Mouse (Mus musculus) skeletal muscle tissue, adult 2 months (tissue): ENCODE results near the gene Chn2.
A peak's percentile ranks its signal among the peaks of the same experiment; 100 is the strongest.

Source experiments
- DNase-seq: peaks from one replicate; pipeline ENCODE4 v3.0.0-alpha.2; 2012; ENCODE audit warnings: low read depth, low spot score

Chn2 gene

DNA sequence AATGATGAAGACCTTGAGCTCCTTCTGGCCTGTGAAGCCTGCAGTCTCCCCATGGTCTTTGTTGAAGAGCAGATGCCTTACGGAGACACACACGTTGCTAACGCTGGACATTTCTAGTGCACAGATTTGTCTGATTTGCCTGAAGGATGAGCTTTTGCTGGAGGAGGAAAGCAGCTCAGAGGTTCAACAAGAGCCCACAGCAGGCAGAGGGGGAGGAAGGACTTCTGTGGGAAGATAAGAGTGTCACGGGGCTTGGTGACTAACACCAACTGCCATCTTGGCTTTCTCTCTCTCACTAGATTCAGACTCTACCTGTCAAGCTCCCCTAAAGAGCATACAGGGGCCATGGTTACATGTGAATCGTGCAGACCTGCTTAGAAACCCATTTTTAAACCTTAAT, 37.3 kb downstream of the Chn2 start:
- no peak for DNase-seq

DNA sequence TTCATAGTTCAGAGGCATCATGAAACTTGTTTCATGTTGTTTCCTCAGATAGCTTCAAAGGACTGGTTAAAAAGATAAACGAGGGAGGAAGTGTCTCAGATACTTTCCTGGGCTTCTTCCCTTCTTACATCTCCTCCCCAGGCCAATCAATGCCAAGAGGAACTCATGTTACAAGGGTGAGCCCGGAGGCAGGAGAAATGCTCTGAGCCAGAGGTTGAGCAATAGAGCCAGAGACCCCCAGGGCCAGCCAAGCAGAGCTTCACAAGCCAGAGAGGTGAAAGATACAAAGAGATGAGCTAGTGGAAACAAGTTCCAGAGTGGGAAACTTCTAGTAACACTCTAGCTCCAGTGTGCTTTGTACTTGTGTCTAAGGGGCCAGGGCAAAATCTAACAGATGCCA, 38.9 kb downstream of the Chn2 start:
- no peak for DNase-seq

DNA sequence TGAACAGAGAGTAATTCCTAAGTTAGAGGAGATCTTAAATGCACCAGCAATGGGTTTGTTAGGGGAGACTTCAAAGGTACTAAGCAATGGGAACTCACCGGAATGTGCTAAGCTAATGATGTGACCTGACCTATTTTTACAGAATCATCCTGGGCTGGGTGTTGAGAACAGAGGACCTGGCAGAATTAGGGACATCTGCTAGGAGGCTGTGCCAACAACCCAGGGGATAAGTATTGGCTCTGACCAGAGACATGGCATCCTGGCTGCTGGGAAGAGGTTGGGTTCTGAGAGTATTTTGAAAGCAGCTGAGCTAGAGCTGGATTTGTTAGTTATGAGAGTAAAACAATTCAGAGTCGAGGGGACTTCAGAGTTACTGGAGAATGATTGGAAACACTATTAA, 40.5 kb downstream of the Chn2 start:
- DNase-seq: no peak

DNA sequence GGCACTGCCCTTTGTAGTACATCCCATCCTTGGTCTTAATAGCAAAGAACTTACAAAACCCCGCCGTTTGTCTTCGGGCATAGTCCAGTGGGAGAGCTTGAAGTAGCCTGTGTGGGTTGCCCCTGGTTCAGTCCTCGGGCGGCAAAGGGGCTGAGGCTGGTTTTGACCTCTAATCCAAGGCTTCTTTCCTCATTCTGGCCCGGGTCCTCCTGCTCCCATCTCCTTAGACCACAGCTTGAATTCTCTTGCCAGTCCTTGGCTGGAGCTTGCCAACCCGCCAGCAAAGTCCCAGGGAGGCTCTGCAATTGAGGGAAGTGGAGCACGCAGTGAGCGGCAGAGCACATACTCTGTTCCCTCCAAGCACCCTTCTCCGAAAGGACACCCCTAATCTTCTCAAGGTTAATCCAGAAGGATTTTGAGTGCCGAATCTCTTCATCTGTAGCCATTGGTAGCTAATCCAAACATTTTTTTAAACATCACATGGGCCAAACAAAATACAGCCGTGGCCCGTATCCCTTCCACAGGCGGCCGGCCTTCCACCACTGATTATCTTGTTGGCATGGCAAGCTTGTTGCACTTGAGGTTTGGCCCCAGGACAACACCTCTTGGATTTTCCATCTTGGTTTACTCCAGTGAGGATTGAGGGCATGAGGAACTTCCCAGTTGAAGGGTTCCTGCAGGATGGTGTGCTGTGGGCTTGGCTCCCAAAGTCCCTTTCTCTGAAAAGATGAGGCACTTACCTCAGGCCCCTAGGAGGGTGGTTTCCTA, 41.3 kb downstream of the Chn2 start:
- DNase-seq: no peak

DNA sequence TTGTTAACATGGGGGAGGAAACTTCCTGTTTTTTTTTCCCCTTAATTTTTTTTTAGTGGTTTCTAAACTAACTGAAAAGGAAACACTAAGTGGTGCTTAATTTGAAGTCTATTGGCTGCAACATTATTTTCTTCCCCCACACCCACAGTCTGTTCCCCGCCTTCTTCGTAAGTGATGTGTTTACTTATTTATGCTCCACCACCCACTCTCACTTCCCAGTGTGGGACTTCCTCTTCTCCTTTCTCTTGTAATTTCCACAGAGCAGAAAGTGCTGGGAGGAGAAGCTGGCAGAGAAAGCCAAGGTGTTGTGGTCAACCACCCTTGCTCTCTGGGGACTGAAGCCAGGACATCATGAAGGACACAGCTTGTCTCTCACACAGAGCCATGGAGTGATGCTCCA, 43.2 kb downstream of the Chn2 start:
- peak; percentile 40 for DNase-seq

DNA sequence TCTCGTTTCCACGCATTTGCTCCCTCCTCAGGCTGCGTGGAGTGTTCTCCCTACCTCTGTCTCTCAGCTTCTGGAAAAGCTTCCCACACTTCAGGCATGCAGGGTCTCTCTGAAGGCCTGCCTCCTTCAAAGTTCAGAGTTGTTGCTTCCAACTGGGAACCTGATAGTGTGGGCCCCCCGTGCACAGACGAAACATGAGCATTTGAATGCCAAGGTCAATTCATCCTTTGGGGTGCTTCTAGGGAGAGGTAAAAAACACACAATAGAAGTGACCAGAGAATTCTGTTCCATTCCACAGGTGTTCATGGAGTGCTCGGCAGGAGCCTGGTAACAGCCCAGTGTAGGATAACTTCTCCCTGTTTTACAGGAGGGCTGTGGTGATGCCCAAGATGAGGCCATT, 44.7 kb downstream of the Chn2 start:
- DNase-seq: no peak

DNA sequence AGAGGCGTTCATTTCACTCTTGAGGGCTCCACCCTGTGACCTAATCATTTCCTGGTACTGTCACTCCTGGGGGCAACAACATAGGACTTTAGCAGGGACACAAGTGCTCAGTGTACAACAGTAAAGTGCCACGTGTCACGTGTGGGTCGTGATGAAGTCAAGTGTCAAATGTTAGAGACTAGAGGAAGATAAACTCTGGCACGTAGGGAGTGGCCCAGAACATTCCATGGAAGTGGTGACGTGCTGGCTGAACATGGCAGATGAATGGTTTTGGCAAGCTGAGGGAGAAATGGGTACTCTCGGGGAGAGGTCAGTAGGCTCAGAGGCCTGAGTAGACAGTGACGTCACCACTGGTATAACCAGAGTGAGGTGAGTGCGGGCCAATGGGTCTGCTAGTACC, 45.7 kb downstream of the Chn2 start:
- no peak for DNase-seq

DNA sequence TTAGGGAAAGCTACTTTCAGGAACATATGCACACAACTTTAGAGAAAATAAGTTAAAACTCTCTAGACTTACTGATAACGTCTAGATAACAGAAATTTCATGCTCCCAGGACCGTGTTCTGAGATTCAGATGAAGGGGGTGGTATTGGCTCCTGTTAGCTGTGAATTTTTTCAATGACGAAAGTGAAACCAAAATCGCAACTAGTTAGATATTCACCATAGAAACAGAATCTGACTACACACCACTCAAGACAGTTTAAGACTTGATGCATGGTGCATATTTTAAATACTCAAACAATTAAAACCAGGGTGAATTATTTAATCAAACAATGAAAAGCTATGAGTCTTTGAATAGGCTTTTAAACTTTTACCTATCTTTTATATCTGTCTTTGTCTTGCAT, 48.8 kb downstream of the Chn2 start:
- no peak for DNase-seq

DNA sequence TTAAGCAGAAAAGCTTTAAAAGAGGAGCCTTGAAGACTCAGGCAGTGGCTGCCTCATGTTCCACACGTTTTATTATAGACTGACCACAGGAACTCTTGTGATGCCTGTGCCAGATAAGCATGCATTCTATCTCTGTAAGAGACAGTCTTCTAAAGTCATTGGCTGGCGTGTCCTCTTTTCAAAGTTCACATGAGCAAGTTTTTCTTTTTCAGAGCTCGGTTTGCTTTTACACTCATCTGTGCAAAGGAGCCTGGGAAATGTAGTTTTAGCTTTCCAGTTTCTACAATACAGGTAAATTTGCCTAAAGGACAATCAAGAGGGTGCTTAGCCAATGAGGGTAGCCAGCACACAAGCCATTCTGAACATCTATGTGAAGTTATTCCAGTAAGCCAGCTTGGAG, 51.5 kb downstream of the Chn2 start:
- DNase-seq: no peak

DNA sequence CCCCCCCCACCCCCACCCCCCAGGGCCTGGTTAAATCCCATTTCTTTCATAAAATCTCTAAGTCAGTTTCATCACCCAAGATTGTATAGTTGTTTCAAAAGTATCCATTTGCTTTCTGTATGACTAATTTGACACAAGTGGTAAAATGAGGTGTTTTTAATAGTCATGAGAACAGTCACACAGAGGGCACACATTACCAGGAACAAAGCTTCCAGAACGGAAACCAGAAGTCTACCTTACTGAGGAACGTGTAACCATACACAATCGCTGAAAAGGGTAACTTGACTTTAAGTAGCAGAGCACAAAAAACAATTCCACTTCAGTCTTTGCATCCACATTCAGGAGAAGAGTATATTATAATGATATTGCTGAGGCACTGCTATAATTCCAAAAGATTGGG, 53.6 kb downstream of the Chn2 start:
- DNase-seq: no peak

DNA sequence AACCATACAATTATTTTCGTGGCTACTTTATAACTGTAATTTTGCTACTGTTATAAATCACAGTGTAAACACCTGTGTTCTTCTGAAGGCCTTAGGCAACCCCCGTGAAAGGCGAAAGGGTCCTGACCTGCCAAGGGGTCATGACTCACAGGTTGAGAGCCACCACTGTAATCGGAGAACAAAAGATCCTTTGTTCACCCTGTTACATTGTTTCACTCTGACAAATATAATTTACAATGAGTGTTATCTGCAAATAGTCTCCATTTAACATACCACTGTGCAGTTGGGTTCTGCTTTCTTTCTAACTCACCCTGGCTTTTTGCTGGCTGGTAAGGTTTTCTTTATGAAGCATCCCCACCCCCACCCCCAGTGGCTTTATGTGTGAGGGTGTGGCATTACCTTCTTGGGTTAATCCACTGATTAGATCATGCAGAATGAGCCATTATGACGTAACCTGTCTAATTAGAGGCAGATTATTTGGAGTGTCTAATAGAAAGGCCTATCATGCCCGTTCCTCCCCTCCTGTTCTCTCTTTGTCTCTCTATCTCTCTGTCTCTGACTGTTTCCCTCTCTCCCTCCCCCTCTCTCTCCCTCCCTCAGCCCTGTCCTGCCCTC, 56.9 kb downstream of the Chn2 start:
- DNase-seq: no peak

DNA sequence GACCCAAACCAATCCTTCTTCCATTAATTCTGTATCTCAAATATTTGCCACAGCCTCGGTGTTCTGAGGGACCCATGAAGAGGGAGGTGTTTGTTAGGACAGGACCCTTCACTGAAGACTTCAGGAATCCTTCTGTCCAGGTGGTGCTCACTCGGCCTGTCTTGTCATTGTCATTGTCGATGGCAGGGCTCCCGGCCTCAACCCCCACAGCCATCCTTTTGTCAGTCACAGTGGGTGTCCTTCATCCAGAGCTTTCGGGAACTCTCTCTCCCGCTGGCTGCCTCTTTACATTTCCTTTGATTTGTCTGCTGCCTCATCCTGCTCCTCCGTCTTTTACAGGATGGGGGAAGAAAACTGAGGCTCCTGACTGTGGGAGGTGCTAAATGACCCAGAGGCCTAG, 57.5 kb downstream of the Chn2 start:
- no peak for DNase-seq

DNA sequence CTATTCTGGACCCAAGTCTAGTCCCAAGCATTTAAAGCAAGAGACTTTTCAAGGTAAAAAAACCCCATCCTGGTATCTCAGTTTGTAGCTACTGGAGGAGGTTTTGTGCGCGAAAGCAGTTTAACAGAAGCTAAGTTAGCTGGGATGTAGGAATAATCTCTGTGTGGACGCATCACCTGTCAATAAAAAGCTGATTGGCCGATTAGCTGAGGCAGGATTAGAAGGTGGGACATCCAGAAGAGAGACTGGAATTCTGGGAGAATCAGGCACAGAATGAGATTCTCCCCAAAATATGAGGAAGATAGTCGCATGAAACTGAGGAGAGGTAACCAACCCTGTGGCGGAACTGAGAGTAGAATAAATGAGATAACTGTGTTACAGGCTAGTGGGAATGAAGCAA, 59.0 kb downstream of the Chn2 start:
- no peak for DNase-seq

DNA sequence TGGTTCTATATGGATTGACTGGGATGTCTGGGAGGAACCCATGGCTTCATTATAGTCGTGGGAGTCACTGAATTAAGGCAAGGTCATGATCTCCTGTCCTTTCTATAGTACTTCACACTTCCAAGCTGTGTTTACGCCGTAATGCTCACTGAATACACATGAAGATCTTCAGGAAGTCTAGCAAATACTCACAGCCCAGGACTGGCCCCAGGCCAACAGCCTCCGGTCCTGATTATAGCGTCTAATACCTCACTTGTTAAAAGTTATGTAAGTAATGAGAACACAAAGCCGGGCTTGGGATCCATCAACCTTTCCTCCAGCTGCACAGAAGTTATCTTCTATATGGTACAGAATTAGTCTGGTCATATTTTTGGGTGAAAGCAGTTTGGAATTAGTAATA, 60.3 kb downstream of the Chn2 start:
- no peak for DNase-seq

DNA sequence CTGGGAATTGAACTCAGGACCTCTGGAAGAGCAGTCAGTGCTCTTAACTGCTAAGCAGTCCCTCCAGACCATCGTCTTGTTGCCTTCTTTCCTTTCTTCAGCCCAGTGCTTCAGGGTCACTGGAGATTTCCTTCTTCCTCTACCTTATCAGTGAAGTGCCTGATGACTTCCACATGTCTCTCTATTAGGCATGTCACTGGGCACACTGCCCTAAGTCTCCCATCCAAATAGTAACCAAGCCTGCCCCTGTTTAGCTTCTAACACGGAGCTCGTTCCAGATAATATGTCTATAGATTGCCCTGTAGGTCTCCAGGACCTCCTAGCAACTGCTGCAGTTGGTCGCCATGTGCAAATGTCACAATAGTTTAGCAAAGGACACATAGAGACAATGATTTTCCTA, 62.9 kb downstream of the Chn2 start:
- DNase-seq: no peak

DNA sequence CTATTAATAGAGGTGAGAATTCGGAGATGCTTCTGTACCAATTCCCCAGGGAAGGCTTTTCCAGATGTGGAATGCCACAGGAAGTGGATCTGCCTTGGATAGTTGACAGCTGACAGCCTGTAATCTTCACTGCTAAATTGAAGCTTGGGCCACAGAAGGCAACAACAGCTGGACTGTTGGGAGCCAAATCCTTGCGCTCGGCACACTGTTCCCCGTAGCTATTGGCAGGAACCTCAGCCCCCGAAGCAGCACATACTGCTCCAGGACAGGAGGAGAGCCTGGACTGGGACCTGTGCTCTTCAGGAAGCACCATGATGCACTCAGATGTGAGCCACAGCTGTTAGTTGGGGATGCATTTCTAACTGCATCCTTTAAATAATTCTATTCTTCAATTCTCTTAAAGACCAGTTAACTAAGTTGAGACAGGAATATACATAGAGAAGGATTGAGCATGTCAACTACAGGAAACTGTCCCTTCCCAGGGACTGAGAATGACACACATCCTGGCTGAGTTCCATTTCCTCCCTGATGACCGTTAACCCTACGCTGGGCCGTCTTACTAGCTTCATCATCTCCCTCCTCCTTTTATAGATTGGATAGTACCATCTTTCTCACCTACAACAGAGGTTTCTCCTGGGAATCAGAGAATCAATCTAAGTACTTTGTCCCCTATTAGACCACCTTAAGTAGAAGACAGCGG, 64.1 kb downstream of the Chn2 start:
- DNase-seq: peak; percentile 28

DNA sequence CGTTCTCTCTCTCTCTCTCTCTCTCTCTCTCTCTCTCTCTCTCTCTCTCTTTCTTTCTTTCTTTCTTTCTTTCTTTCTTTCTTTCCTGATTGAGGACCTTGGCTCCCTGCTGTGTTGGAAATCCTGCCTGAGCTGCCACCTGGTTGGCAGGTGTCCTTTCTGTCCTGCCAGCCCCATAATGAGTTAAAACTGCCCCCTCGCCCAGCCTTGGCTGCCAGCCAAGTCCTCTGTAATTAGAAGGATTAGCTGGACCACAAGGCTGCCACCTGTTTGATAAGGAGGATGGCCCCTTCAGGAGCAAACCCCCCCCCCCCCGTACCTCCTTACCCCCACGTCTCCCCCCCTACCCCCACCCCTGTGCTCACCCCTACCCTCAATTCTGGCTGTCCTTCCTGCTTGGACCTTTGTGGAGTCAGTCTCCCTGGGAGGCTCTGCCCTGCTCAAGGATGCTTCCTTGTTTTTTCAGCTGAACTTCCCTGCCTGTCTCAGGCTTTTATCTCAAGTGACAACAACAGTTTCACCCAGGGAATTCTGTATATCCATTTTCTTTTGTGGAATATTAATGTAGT, 72.1 kb downstream of the Chn2 start:
- DNase-seq: no peak

DNA sequence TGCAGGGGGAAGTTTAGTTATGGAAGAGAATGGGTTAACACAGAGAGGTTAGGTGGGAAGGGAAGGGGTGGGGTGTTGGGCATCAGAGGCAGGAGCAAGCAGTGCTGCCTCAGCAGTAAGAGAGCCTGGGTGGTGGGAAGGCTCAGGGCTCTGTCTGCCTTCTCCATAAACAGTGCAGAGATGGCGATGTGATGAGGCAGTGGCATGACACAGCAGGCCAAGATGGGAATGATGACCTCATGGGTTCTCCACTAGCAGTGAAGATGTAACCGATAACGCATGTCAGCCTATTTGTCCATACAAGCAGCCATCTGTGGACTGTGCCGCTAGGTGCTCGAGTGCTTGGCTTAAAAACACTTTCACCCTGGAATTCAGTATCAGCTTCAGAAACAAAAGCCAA, 74.0 kb downstream of the Chn2 start:
- DNase-seq: no peak

DNA sequence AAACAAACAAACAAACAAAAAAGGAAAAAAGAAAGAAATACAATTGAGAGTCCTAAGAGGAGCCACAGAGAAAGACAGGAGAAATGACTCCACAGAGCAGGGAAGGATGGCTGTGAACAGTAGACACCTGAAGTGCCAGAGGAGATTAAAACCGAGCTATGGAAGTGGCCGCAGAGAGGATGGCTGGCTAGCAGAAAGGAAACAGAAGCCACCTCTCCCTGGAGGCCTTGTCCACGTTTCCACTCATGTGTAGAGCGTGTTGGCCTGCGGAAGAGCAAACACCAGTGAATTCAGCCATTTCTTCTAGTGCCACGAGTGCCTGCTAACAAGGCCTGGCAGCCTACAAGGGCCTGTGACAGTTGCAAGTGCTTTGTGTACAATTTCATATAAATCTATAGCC, 75.1 kb downstream of the Chn2 start:
- no peak for DNase-seq

DNA sequence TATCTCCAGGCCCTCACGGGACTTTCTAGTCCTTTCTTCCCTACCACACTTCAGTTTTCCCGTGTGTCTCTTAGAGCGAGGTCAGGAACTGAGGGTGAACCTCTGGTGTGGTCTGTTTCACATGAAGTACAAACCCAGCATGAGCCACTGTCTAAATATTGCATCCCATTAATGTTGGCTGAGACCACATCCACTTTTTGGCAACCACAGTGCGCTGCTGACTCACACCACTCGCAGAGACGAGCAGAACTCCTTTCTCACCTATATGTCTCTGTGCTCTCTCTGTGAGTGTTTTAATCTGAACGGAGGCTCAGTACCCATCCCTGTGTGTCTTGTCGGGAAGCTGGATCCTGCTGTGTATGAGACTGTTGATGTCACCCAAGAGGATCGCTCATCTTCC, 76.9 kb downstream of the Chn2 start:
- no peak for DNase-seq

DNA sequence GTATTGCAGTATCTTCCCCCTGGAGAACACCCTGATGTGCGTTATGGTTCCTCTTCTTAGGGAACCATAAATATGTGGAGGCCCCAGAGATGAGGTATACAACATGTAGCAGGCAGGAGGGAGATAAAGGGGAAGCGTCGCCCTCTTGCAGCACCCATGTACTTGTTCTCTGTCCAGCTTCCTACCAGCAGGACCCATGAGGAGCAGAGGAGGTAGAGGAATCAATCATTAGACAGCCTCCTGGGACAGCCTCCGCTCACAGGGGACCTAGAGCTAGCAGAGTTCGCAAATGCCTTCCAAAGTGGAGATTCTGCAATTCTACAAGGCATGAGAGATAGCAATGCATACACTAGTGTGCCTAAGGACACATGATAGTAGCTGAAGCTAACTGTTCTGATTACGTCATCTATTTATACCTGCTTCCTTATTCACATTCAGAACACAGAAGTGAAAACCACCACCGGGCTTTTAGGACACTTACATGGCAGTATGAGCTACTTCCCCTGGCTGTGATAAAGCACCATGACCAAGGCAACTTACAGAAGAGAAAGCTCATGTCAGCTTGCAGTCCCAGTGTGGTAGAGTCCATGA, 77.7 kb downstream of the Chn2 start:
- peak; percentile 26 for DNase-seq

DNA sequence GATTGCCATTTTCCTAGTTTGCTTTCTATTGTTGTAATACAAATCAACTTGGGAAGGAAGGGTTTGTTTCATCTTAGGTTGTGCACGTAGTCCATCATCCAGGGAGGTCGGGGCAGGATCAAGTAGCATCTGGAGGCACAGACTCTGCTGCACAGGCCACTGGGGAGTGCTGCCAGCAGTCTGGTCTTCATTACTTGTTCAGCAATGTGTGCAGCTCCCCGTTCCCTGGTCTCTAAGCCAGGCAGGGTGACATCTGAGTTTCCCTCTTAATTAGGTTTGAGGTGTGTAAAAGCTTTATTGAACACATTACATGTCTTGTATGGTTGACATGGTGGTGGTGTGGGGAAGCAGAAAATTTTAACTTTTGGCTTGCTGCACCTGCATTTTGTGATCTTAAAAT, 79.0 kb downstream of the Chn2 start:
- no peak for DNase-seq
